ENCODE assay signal across 21 mouse cellular contexts in genomic region chr17:27973337-27973736, GRCm38 (mm10).
"Had no signal": no experiment of that assay in that cellular context is flagged by ENCODE, and none has a peak within 500 bp of the region (broad histone marks: within the 10 kb centered on the region; RNA-seq: fewer than 3 reads in every experiment).

No protein-coding gene starts in this region.

- H3K9me3 ChIP-seq: limb, embryonic 10.5 days; limb, embryonic 13.5 days; liver, embryonic 12.5 days; liver, embryonic 15.5 days; lung, embryonic 15.5 days; megakaryocyte, embryonic 14.5 days; midbrain, embryonic 10.5 days; midbrain, embryonic 13.5 days; neural tube, embryonic 13.5 days had no signal

- H3K4me2 ChIP-seq: limb, embryonic 13.5 days; liver, embryonic 12.5 days; liver, embryonic 15.5 days; lung, embryonic 15.5 days; midbrain, embryonic 13.5 days; neural tube, embryonic 13.5 days had no signal

- H3K27ac ChIP-seq: limb, embryonic 10.5 days; limb, embryonic 13.5 days; liver, embryonic 12.5 days; liver, embryonic 15.5 days; lung, embryonic 15.5 days; midbrain, embryonic 10.5 days; midbrain, embryonic 13.5 days; neural tube, embryonic 13.5 days; stomach, postnatal 0 days had no signal

- H3K4me3 ChIP-seq: limb, embryonic 10.5 days; limb, embryonic 13.5 days; liver, embryonic 12.5 days; liver, embryonic 15.5 days; lung, embryonic 15.5 days; megakaryocyte, embryonic 14.5 days; midbrain, embryonic 10.5 days; midbrain, embryonic 13.5 days; myocyte; neural tube, embryonic 13.5 days had no signal

- DNase-seq: kidney, postnatal 14 days; kidney, postnatal 4 days; liver; lung, adult 18-20 months; lung, postnatal 10 days; lung, postnatal 36 days; thymus, adult 2 months; thymus, postnatal 14 days; thymus, postnatal 4 days had no signal

- H3K27me3 ChIP-seq: limb, embryonic 13.5 days; liver, embryonic 12.5 days; liver, embryonic 15.5 days; lung, embryonic 15.5 days; midbrain, embryonic 13.5 days; neural tube, embryonic 13.5 days had no signal

- ATAC-seq: liver, embryonic 12.5 days; midbrain, embryonic 13.5 days; midbrain, embryonic 16.5 days had no signal

- H3K4me1 ChIP-seq: liver, embryonic 12.5 days; midbrain, embryonic 13.5 days had no signal

- H3K9ac ChIP-seq: limb, embryonic 13.5 days; liver, embryonic 12.5 days; liver, embryonic 15.5 days; lung, embryonic 15.5 days; midbrain, embryonic 13.5 days; neural tube, embryonic 13.5 days had no signal
